Mouse (Mus musculus) thymus, adult 2 months (tissue): ENCODE measurements at regions not wholly inside any gene's neighbourhood (a gene's known extent, or its start where the extent isn't known, plus 50 kb on each side); places are given as distances from the start of the nearest gene placed in this dataset.

Experiments
- DNase-seq: peaks from one replicate; pipeline ENCODE4 v3.0.0; 2021
- H3K27ac ChIP-seq: fragments of 200-500 bp; 2 replicates; pipeline ENCODE4 v1.5.1; 2012; ENCODE audit warnings: low read length, control low read depth; ENCODE audit not compliant: control insufficient read depth, insufficient read depth
- H3K27me3 ChIP-seq: fragments of 200-500 bp; 2 replicates; pipeline ENCODE4 v1.6.1; 2012; ENCODE audit warnings: mild to moderate bottlenecking, low read length, moderate library complexity, mixed read lengths; ENCODE audit not compliant: control insufficient read depth, insufficient read depth
- H3K36me3 ChIP-seq: fragments of 200-500 bp; 2 replicates; pipeline ENCODE4 v1.6.1; 2012; ENCODE audit warnings: mild to moderate bottlenecking, low read length, moderate library complexity; ENCODE audit not compliant: control insufficient read depth, insufficient read depth
- H3K4me1 ChIP-seq: fragments of 200-500 bp; replicated peaks from 2 replicates; pipeline ENCODE4 v1.6.1; 2012; ENCODE audit warnings: low read length; ENCODE audit not compliant: control insufficient read depth, insufficient read depth
- H3K4me3 ChIP-seq: fragments of 200-500 bp; 2 replicates; pipeline ENCODE4 v1.5.1; 2012; ENCODE audit warnings: mild to moderate bottlenecking, low read length, control low read depth, moderate library complexity; ENCODE audit not compliant: control insufficient read depth, insufficient read depth
- CTCF ChIP-seq: fragments of 200-500 bp; IDR thresholded peaks from 2 replicates; pipeline ENCODE4 v1.5.1; 2012; ENCODE audit warnings: mild to moderate bottlenecking, control low read depth, low read length, moderate library complexity, borderline replicate concordance; ENCODE audit not compliant: control insufficient read depth, poor library complexity, insufficient read depth; ENCODE audit errors: extremely low read depth
- POLR2A ChIP-seq: fragments of 200-500 bp; IDR thresholded peaks from 2 replicates; pipeline ENCODE4 v1.6.1; 2012; ENCODE audit warnings: mild to moderate bottlenecking, low read length, control low read depth, moderate library complexity; ENCODE audit not compliant: control insufficient read depth, poor library complexity, insufficient read depth; ENCODE audit errors: extremely low read depth
- WGBS: fragments of 180-500 bp; shearing (Covaris S2); methylation state at CpG from one replicate; pipeline ENCODE4 v1.1.7; 2018; 5-methylcytosine and 5-hydroxymethylcytosine counted together

DNA sequence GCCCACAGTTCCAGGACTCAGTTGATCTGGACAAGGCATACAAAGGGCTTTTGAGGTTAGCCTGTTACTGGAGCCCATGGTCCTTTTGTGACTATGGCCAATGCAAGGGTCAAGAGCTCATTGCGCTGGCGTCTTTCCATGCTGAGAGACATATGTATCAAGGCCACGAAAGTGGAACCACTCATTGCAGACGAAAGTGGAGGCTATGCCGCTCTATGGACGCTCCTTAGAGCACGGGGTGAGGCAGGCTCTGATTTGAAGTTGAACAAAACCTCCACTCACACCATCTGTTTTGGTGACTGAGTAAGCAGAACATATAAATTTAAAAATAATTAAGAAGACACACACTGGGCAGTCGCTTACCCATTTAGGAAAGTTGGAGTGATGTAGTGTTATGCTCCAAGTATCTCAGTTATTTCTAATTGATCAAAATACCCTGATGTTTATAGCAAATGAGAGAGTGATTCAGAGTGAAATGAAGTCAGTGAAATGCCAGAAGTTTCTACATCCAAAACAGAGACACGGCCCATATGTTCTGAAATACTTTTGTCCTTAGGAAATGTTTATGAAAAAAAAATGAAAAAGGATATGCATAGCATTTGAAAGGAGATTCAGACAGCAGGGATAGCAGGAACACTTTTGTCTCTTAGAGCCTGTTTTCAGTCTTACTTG is 321.8 kb downstream of the Fgf9 start:
- 96% methylated on average over 9 of the region's 9 CpGs for WGBS
- no peaks in the 10 kb centered on the region for H3K27me3 ChIP-seq
- no peaks in the 10 kb centered on the region for H3K36me3 ChIP-seq
- H3K27ac ChIP-seq = no peak overlapping the region
- no peaks in the 10 kb centered on the region for H3K4me1 ChIP-seq
- DNase-seq = no peak
- H3K4me3 ChIP-seq = no peak overlapping the region
- TF ChIP-seq CTCF (no peak), POLR2A (no peak)

DNA sequence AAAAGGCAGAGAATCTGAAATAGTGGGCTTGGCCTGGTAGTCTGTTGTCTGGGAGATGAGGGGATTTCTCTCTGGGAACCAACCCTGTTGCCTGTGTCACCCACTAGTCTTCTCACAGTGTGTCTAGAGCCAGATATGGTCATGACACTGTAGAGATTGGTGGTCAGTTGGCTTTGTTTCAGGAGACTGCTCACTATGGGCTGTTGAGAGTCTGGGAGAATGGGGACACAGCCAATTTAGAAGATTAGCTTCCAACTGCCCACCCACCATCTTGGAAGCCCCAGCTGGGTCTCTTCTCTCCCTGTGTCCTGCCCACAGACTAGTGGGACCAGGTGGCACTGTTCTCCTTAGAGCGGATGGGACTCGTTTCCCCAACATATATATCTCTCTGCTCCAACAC is 320.4 kb downstream of the Fgf9 start:
- Histone ChIP-seq H3K36me3 (no peaks in the 10 kb centered on the region), H3K27me3 (no peaks in the 10 kb centered on the region), H3K27ac (no peak overlapping the region), H3K4me1 (no peaks in the 10 kb centered on the region), H3K4me3 (no peak overlapping the region)
- no peak for DNase-seq
- WGBS = 98% methylated on average over 2 of the region's 2 CpGs
- no peak for TF ChIP-seq POLR2A
- TF ChIP-seq CTCF = no peak

DNA sequence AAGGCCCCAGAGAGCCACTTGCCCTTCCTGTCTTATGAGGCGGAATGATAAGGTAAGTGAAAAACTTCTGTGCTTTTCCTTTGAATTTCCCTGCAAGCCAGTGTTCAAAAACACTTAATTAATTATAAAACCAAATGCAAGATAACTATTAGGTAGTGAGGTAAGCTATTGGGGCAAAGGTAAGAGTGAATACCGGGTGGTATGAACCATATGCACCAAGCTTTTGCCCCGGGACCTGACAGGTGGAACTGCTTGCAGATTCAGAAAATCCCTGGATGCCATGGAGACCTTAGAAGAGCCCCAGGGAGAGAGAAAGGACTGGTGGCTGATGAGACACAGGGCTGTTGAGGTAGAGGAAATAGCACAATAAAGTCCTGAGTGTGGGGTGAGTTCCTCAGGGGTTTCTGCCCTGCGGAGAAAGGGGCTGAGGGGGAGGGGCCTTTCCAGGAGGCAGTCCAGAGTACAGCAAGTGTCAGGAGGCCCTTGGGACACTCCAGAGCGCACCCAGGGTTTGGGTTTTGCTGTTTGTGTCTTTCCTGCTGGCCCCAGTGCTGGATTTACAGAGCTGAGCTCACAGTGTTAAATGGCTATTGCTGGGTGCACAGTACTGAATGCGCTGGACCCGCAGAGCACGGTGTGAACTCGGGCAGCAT is 317.1 kb downstream of the Fgf9 start:
- no peak for DNase-seq
- H3K4me1 ChIP-seq = no peaks in the 10 kb centered on the region
- H3K27me3 ChIP-seq = no peaks in the 10 kb centered on the region
- H3K36me3 ChIP-seq = no peaks in the 10 kb centered on the region
- TF ChIP-seq POLR2A (no peak), CTCF (no peak)
- 94% methylated on average over 9 of the region's 9 CpGs for WGBS
- no peak overlapping the region for H3K27ac ChIP-seq
- H3K4me3 ChIP-seq = no peak overlapping the region

DNA sequence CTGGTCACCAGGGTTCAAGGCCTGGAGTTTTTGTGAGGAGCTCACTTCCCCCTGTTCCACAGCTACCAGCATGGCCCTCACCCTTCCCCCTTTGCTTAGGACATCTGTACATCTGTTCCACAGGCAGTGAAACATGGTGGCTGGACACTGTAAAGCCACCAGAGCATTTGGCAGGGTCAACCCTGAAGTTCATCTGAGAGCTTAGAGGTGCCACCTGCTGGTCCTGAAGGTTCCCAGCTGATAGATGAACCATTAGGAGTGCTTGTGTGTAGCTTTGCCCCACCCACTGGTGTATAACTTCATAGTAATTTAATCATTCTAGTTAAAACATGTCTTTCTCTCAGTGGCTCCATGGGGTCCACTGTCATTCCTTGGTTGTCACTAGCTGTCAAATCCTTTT is 304.7 kb downstream of the Fgf9 start:
- H3K27ac ChIP-seq = no peak overlapping the region
- no peak for DNase-seq
- H3K4me1 ChIP-seq = no peaks in the 10 kb centered on the region
- H3K27me3 ChIP-seq = no peaks in the 10 kb centered on the region
- TF ChIP-seq CTCF (no peak), POLR2A (no peak)
- no peak overlapping the region for H3K4me3 ChIP-seq
- no peaks in the 10 kb centered on the region for H3K36me3 ChIP-seq

DNA sequence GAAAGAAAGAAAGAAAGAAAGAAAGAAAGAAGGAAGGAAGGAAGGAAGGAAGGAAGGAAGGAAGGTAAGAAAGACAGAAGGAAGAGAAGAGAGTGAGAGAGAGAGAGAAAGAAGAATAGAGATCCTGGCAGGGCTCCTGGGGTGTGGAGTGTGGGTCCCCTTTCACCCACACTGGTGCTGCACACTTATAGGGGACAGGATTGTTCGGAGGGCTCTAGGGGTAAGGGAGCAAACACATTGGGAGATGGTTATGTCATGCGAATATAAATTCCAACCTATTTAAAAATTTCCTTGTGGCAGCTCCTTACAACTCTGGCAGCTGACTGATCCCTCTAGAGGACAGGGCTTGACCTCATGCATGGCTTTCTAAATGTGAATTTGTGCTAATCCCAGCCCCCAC is 286.5 kb downstream of the Fgf9 start:
- no peak overlapping the region for H3K27ac ChIP-seq
- H3K4me1 ChIP-seq = no peaks in the 10 kb centered on the region
- no peak overlapping the region for H3K4me3 ChIP-seq
- H3K27me3 ChIP-seq = no peaks in the 10 kb centered on the region
- 90% methylated on average over 2 of the region's 2 CpGs for WGBS
- DNase-seq = no peak
- no peaks in the 10 kb centered on the region for H3K36me3 ChIP-seq
- TF ChIP-seq POLR2A (no peak), CTCF (no peak)

DNA sequence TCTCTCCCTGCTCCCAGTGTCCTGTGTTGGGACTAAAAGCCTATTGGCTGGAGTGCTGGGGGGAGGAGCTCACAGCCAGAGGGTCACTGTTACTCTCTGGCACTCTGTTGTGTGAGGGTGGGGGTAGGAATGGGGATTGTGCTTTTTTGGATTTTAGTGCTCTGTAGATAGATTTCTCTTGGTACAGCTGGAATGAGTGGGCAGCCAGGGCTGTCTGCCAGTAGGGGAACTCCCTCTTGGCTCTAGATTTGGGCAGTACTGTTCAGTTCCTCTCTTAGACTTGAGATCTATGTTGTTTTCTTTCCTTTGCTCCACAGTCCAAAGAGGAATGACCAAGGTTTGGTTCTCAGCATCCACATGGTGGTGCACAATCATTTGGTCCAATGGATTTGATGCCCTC is 282.6 kb downstream of the Fgf9 start:
- no peak for TF ChIP-seq CTCF
- TF ChIP-seq POLR2A = no peak
- H3K27ac ChIP-seq = no peak overlapping the region
- no peak overlapping the region for H3K4me3 ChIP-seq
- H3K27me3 ChIP-seq = no peaks in the 10 kb centered on the region
- H3K36me3 ChIP-seq = no peaks in the 10 kb centered on the region
- DNase-seq = no peak
- H3K4me1 ChIP-seq = no peaks in the 10 kb centered on the region
